Mouse (Mus musculus) heart, postnatal 10 days (tissue): ENCODE measurements around the gene Serpina3m. TPM values are rescaled to one million over a fixed set of nuclear protein-coding genes. Genes with fewer than 3 reads are reported as not detected.

Experiments
- total RNA-seq, 2 experiments: library from RNA; stranded (reverse); gene quantifications; 2 replicates each; pipeline ENCODE4 v1.2.3; 2021

Serpina3m gene
- total RNA-seq, 2 experiments from 2014 or later, result not detected

Other genes with a start within 250 kb of the Serpina3m start
- not detected for gene Serpina5, start 237.4 kb upstream of the Serpina3m start, total RNA-seq
- not detected for gene Serpina3a, start 225.8 kb upstream of the Serpina3m start, total RNA-seq
- gene Serpina3b, start 210.5 kb upstream of the Serpina3m start, total RNA-seq, result not detected
- gene Serpina3c, start 184.6 kb upstream of the Serpina3m start, total RNA-seq, result under 1 TPM; 0.22 to 0.45 TPM
- not detected for gene Serpina3f, start 123.9 kb upstream of the Serpina3m start, total RNA-seq
- 1 to 10 TPM in 1 of 2 experiments, under 1 TPM in 1; 0.62 to 1.1 TPM for gene Serpina3g, start 102.2 kb upstream of the Serpina3m start, total RNA-seq
- 1 to 10 TPM in 1 of 2 experiments, under 1 TPM in 1; 0.62 to 1.6 TPM for gene Serpina3i, start 75.4 kb upstream of the Serpina3m start, total RNA-seq
- not detected for gene Serpina3j, start 23.9 kb upstream of the Serpina3m start, total RNA-seq
- not detected for gene Serpina3k, start within 50 bp of the Serpina3m start, total RNA-seq
- 1 to 10 TPM in 1 of 2 experiments, under 1 TPM in 1; 0.84 to 2.4 TPM for gene Serpina3n, start 68.2 kb downstream of the Serpina3m start, total RNA-seq
- gene Gsc, start 134.8 kb downstream of the Serpina3m start, total RNA-seq, result under 1 TPM; 0.20 to 0.34 TPM